Mouse (Mus musculus): ENCODE data around the gene Pde6h. TPM values are rescaled to one million over a fixed set of nuclear protein-coding genes. Genes with fewer than 3 reads are reported as not detected.

The Pde6h gene
- polyA plus RNA-seq, 1 experiment = 0.42 TPM

DNA sequence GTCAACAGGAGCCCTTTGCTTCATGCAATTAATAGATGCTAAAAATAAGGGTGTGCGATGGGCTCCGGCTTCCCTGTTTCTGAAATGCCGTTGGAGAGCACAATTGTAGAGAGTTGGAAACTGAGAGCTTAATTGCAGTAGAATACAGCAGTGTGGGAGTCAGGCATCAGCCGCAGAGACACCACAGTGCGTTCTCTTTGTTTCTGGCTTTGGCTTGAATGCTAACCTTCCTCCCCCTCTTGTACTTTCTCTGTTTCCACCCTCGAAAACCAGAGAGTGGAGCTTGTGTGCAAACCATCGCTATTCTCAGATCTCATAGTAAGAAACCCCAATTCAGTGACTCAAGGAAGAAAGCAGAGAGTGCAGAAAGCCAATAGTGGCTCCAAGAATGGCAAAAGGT is 74.5 kb downstream of the Pde6h start:
- WGBS = 82% methylated on average over 7 of the region's 7 CpGs
- no peak overlapping the region for H3K4me3 ChIP-seq (replicated peaks; ENCODE audit: control insufficient read depth, low read depth, low read length)
- H3K4me1 ChIP-seq (ENCODE audit: control insufficient read depth, insufficient read depth, low read length) = no peaks in the 10 kb centered on the region; the same call in 1 of the 2 replicates
- TF ChIP-seq POLR2A (IDR thresholded peaks at IDR 0.05; ENCODE audit: borderline replicate concordance, control insufficient read depth, low read depth, low read length) = no peak
- no peak for TF ChIP-seq CTCF (IDR thresholded peaks at IDR 0.05; ENCODE audit: control insufficient read depth, insufficient read depth, low read length)
- H3K27ac ChIP-seq (ENCODE audit: control insufficient read depth, insufficient read depth, low read depth, low read length, poor library complexity) = no peak overlapping the region

DNA sequence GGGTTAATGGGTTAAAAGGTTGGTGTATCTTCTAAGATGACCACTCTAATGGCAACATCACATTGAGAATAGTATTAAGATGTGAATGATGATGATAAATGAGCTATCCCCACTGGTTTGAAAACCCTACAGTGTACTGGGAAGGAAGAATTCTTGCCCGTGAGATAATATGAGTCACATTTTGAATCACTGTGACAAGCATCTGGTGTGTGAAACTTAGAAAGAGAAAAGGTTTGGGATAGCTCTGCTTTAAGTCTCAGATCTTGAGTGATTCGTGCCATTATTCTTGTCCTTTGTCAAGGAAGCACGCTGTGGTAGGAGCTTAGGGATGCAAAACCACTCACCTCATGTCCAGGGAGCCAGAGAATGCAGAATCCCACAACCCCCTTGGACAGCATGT is 75.4 kb downstream of the Pde6h start:
- no peak overlapping the region for H3K4me3 ChIP-seq (replicated peaks; ENCODE audit: control insufficient read depth, low read depth, low read length)
- H3K4me1 ChIP-seq (ENCODE audit: control insufficient read depth, insufficient read depth, low read length) = no peaks in the 10 kb centered on the region; the same call in 1 of the 2 replicates
- no peak for TF ChIP-seq POLR2A (IDR thresholded peaks at IDR 0.05; ENCODE audit: borderline replicate concordance, control insufficient read depth, low read depth, low read length)
- TF ChIP-seq CTCF (IDR thresholded peaks at IDR 0.05; ENCODE audit: control insufficient read depth, insufficient read depth, low read length) = no peak
- no peak overlapping the region for H3K27ac ChIP-seq (ENCODE audit: control insufficient read depth, insufficient read depth, low read depth, low read length, poor library complexity)
- 79% methylated on average over 3 of the region's 3 CpGs for WGBS

- Histone ChIP-seq H3K4me3 (replicated peaks; ENCODE audit: control insufficient read depth, low read depth, low read length) (no peak overlapping the region), H3K27ac (ENCODE audit: control insufficient read depth, insufficient read depth, low read depth, low read length, poor library complexity) (no peak overlapping the region), H3K4me1 (ENCODE audit: control insufficient read depth, insufficient read depth, low read length) (no peaks in the 10 kb centered on the region; the same call in 1 of the 2 replicates)
- TF ChIP-seq CTCF (IDR thresholded peaks at IDR 0.05; ENCODE audit: control insufficient read depth, insufficient read depth, low read length) (peak; percentile 68), POLR2A (IDR thresholded peaks at IDR 0.05; ENCODE audit: borderline replicate concordance, control insufficient read depth, low read depth, low read length) (no peak)
- WGBS = 87% methylated on average over 15 of the region's 15 CpGs
Measured at GRCm38 (mm10) chr6:136999707-137000446, 76.2 kb downstream of the Pde6h start.

DNA sequence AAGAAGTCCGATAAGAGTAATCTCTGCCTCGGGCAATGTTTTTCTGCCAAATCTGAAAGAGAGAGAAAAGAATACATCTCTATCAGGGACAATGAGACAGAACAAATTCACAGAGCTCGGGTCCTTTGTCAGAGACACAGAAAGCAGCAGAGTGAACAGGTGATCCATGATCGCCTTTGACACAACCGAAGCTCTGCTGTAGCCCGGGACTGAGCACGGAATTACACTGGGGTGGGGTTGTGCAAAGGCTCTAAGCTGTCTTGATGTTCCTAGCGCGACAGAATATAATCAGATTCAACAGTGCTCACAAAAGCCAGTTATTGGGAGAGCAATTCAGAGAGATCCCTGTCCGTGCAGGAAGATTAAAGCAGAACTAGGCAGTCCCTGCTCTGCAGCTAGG is 77.1 kb downstream of the Pde6h start:
- WGBS = 88% methylated on average over 10 of the region's 10 CpGs
- H3K4me3 ChIP-seq (replicated peaks; ENCODE audit: control insufficient read depth, low read depth, low read length) = no peak overlapping the region
- H3K4me1 ChIP-seq (ENCODE audit: control insufficient read depth, insufficient read depth, low read length) = no peaks in the 10 kb centered on the region; the same call in 1 of the 2 replicates
- TF ChIP-seq POLR2A (IDR thresholded peaks at IDR 0.05; ENCODE audit: borderline replicate concordance, control insufficient read depth, low read depth, low read length) (no peak), CTCF (IDR thresholded peaks at IDR 0.05; ENCODE audit: control insufficient read depth, insufficient read depth, low read length) (no peak)
- no peak overlapping the region for H3K27ac ChIP-seq (ENCODE audit: control insufficient read depth, insufficient read depth, low read depth, low read length, poor library complexity)

DNA sequence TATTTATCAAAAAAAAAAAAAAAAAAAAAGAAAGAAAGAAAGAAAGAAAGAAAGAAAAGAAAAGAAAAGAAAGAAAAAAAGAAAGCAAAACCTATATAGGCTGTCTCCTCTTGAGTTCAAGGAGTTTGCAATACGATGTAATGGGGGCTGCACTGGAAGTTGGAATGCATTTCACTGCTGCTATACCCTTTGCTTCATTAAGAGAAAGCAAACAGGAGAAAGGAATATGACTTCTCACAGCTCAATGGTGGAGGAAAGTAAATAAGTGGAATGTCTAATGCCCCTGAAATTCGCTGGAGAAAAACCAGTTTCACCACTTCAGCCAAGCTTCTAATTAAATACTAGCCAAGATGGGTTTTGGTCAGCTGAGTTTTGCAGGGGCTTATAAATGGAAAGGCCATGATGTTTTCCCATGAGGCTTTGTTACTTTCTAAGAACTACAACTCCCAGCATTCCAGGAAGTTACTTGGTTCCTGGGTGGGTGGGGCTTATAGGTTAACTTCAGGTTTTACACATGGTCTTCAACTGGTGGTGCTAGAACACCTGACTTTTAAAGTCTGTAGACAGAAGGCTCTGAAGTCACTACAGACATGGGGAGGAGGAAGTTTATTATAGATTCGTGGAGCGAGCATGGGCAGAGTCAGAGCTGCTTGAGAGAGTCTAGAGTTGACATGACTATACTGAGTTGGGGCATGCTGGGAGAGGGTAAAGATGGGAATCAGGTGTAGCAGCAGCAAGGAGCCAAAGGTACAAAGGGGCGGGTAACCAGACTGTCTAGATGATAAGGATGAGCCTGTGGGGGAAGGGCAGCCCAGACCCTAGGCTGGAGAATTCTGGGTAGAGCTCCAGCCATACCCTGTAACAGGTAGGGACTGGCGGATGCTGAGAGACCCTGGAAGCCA is 77.9 kb downstream of the Pde6h start:
- WGBS = 73% methylated on average over 6 of the region's 6 CpGs
- H3K27ac ChIP-seq (ENCODE audit: control insufficient read depth, insufficient read depth, low read depth, low read length, poor library complexity) = no peak overlapping the region
- H3K4me1 ChIP-seq (ENCODE audit: control insufficient read depth, insufficient read depth, low read length) = no peaks in the 10 kb centered on the region; the same call in 1 of the 2 replicates
- TF ChIP-seq POLR2A (IDR thresholded peaks at IDR 0.05; ENCODE audit: borderline replicate concordance, control insufficient read depth, low read depth, low read length) (no peak), CTCF (IDR thresholded peaks at IDR 0.05; ENCODE audit: control insufficient read depth, insufficient read depth, low read length) (no peak)
- no peak overlapping the region for H3K4me3 ChIP-seq (replicated peaks; ENCODE audit: control insufficient read depth, low read depth, low read length)

- 78% methylated on average over 5 of the region's 5 CpGs for WGBS
Measured at GRCm38 (mm10) chr6:137002169-137002514, 78.5 kb downstream of the Pde6h start.

DNA sequence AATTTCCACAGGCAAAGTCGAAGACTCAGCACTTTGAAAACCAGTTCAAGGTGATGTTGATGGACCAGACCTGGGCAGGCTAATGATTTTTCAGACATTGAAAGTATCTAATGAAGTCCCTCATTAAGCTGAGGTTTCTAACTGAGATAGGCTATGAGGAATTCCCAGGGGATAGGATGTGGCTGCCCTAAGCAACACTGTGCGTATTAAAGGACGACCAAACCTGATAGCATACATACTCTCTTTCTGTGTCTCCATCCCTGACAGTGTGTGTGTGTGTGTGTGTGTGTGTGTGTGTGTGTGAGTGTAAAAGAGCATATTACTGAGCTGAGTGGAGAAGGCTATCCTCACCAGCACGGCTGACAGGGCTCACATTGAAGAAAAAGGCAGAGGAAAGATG is 80.7 kb downstream of the Pde6h start:
- WGBS = 67% methylated on average over 4 of the region's 4 CpGs
- no peak for TF ChIP-seq POLR2A (IDR thresholded peaks at IDR 0.05; ENCODE audit: borderline replicate concordance, control insufficient read depth, low read depth, low read length)
- no peak for TF ChIP-seq CTCF (IDR thresholded peaks at IDR 0.05; ENCODE audit: control insufficient read depth, insufficient read depth, low read length)
- H3K27ac ChIP-seq (ENCODE audit: control insufficient read depth, insufficient read depth, low read depth, low read length, poor library complexity) = no peak overlapping the region
- no peak overlapping the region for H3K4me3 ChIP-seq (replicated peaks; ENCODE audit: control insufficient read depth, low read depth, low read length)
- no peaks in the 10 kb centered on the region; the same call in 1 of the 2 replicates for H3K4me1 ChIP-seq (ENCODE audit: control insufficient read depth, insufficient read depth, low read length)

More at GRCm38 (mm10) chr6:137002169-137002514, 78.5 kb downstream of the Pde6h start:
- TF ChIP-seq POLR2A (IDR thresholded peaks at IDR 0.05; ENCODE audit: borderline replicate concordance, control insufficient read depth, low read depth, low read length) = no peak
- TF ChIP-seq CTCF (IDR thresholded peaks at IDR 0.05; ENCODE audit: control insufficient read depth, insufficient read depth, low read length) = no peak
- Histone ChIP-seq H3K27ac (ENCODE audit: control insufficient read depth, insufficient read depth, low read depth, low read length, poor library complexity) (no peak overlapping the region), H3K4me3 (replicated peaks; ENCODE audit: control insufficient read depth, low read depth, low read length) (no peak overlapping the region), H3K4me1 (ENCODE audit: control insufficient read depth, insufficient read depth, low read length) (no peaks in the 10 kb centered on the region; the same call in 1 of the 2 replicates)

GRCm38 (mm10) chr6:137011187-137011586 is 87.6 kb downstream of the Pde6h start:
- TF ChIP-seq CTCF (IDR thresholded peaks at IDR 0.05; ENCODE audit: control insufficient read depth, insufficient read depth, low read length) (no peak), POLR2A (IDR thresholded peaks at IDR 0.05; ENCODE audit: borderline replicate concordance, control insufficient read depth, low read depth, low read length) (no peak)
- H3K4me1 ChIP-seq (ENCODE audit: control insufficient read depth, insufficient read depth, low read length) = no peaks in the 10 kb centered on the region; the same call in 1 of the 2 replicates
- WGBS = 20% methylated on average over 5 of the region's 5 CpGs
- H3K27ac ChIP-seq (ENCODE audit: control insufficient read depth, insufficient read depth, low read depth, low read length, poor library complexity) = no peak overlapping the region
- H3K4me3 ChIP-seq (replicated peaks; ENCODE audit: control insufficient read depth, low read depth, low read length) = no peak overlapping the region

All from bone marrow, adult 2 months (tissue).